Mouse (Mus musculus) small intestine, adult 2 months (tissue): Measurements from ENCODE around the gene Vipr2.

ENCODE experiments used
- CTCF ChIP-seq: fragments of 200-500 bp; IDR thresholded peaks from 2 replicates; pipeline ENCODE4 v1.5.1; 2012; ENCODE audit warnings: low read depth, mild to moderate bottlenecking, control low read depth, inconsistent platforms, low read length, moderate library complexity, mixed read lengths; ENCODE audit not compliant: insufficient replicate concordance, insufficient read length; ENCODE audit errors: extremely low read depth
- POLR2A ChIP-seq: fragments of 200-500 bp; IDR thresholded peaks from 2 replicates; pipeline ENCODE4 v1.6.1; 2012; ENCODE audit warnings: low read depth, mild to moderate bottlenecking, control low read depth, inconsistent platforms, low read length, moderate library complexity

GRCm38 (mm10) chr12:116101945-116102344 is 24.4 kb downstream of the Vipr2 start:
- TF ChIP-seq POLR2A = no peak
- TF ChIP-seq CTCF = no peak
